Mouse (Mus musculus): ENCODE data around the gene Serinc3.

DNA sequence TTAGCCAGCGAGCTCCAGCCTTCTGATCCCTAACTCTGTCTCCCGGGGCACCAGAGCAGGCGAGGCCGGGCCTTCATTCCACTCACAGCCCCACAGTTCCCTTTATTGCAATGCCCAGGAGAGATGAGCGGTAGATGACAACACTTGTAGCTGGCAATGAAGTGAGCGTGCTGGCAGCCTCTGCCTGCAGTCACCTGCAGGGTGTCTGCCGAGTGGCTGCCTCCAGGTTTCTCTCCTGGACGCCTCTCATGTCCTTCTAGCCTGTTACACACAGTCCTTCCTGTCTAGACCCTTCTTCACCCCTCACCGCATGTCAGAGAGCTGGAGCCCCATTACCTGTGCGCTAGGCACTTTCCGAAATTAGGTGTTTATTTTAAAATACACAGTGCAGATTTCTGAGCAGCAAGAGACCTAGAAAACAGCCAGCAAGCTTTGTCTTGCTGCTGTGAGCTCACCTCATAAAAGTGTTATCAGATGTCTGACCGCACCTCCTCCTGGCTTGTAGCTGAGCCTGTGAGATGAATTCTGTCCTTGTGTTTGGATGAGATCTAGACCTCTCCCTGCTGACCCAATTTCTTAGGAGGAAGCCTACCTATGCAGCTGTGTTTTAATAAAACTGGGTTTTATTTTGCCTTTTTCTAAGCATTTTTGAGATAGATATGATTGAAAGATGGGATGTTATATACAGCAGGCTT is 35.5 kb downstream of the Serinc3 start:
- TF ChIP-seq CTCF (IDR thresholded peaks at IDR 0.05; ENCODE audit: borderline replicate concordance, insufficient read depth, low read depth, low read length) (no peak; the same call in 1 of the 2 replicates), POLR2A (IDR thresholded peaks at IDR 0.05; ENCODE audit: borderline replicate concordance, insufficient read depth, low read length) (no peak)

Data from cerebellum, adult 2 months (tissue).